Mouse (Mus musculus) layer of hippocampus, adult 8-10 months (tissue): ENCODE data around the gene Bmpr1b. TPM values are rescaled to one million over a fixed set of nuclear protein-coding genes. Genes with fewer than 3 reads are reported as not detected.
"Not testable (repeated sequence)": the region's sequence is repeated elsewhere in the genome, so short reads cannot be mapped to it uniquely, and the experiment has no call there.

Experiments
- DNase-seq, 2 experiments: peaks; one replicate each; pipeline ENCODE4 v3.0.0; 2022; ENCODE audit warnings: low spot score in 2 of 2
- total RNA-seq, 4 experiments: library from RNA; stranded (reverse); gene quantifications; 2 replicates each; pipeline ENCODE4 v1.2.4; 2022

The Bmpr1b gene
- total RNA-seq, result 10 to 100 TPM; 20.4 to 22.9 (median 21.7) TPM

- DNase-seq, result peak; percentile 19 to 48
Observed at GRCm38 (mm10) chr3:142168863-142169521, at the start of gene Bmpr1b. TSS of gene Bmpr1b (minus strand) at chr3:142169425.

GRCm38 (mm10) chr3:142212821-142213220 is 43.6 kb upstream of the Bmpr1b start:
- no peak for DNase-seq

GRCm38 (mm10) chr3:142212186-142212585 is 43.0 kb upstream of the Bmpr1b start:
- DNase-seq, result no peak

- no peak for DNase-seq
Observed at GRCm38 (mm10) chr3:142209981-142210380, 40.8 kb upstream of the Bmpr1b start.

- no peak for DNase-seq
Observed at GRCm38 (mm10) chr3:142209057-142209456, 39.8 kb upstream of the Bmpr1b start.

GRCm38 (mm10) chr3:142207488-142207887 is 38.3 kb upstream of the Bmpr1b start:
- DNase-seq, result no peak

GRCm38 (mm10) chr3:142206316-142206715 is 37.1 kb upstream of the Bmpr1b start:
- DNase-seq, result no peak

GRCm38 (mm10) chr3:142196142-142196541 is 26.9 kb upstream of the Bmpr1b start:
- DNase-seq, result no peak

GRCm38 (mm10) chr3:142191627-142192026 is 22.4 kb upstream of the Bmpr1b start:
- DNase-seq, result not testable (repeated sequence)

GRCm38 (mm10) chr3:142186551-142186950 is 17.3 kb upstream of the Bmpr1b start:
- DNase-seq, result no peak

- no peak for DNase-seq
Observed at GRCm38 (mm10) chr3:142173996-142174395, 4.8 kb upstream of the Bmpr1b start.

- DNase-seq, result no peak
Observed at GRCm38 (mm10) chr3:142168251-142168862, 868 bp downstream of the Bmpr1b start.

GRCm38 (mm10) chr3:142164981-142165380 is 4.2 kb downstream of the Bmpr1b start:
- DNase-seq, result no peak

GRCm38 (mm10) chr3:142163896-142164295 is 5.3 kb downstream of the Bmpr1b start:
- no peak for DNase-seq

- DNase-seq, result no peak
Observed at GRCm38 (mm10) chr3:142161405-142161804, 7.8 kb downstream of the Bmpr1b start.

- DNase-seq, result no peak
Observed at GRCm38 (mm10) chr3:142151980-142152379, 17.2 kb downstream of the Bmpr1b start.

- no peak for DNase-seq
Observed at GRCm38 (mm10) chr3:142138796-142139195, 30.4 kb downstream of the Bmpr1b start.

GRCm38 (mm10) chr3:142126379-142126778 is 42.8 kb downstream of the Bmpr1b start:
- DNase-seq, result no peak

- DNase-seq, result no peak
Observed at GRCm38 (mm10) chr3:142125556-142125955, 43.7 kb downstream of the Bmpr1b start.

GRCm38 (mm10) chr3:142124255-142124654 is 45.0 kb downstream of the Bmpr1b start:
- no peak for DNase-seq

GRCm38 (mm10) chr3:142122376-142122775 is 46.8 kb downstream of the Bmpr1b start:
- no peak for DNase-seq

- no peak for DNase-seq
Observed at GRCm38 (mm10) chr3:142120795-142121194, 48.4 kb downstream of the Bmpr1b start.

- no peak for DNase-seq
Observed at GRCm38 (mm10) chr3:142114762-142115316, 54.4 kb downstream of the Bmpr1b start.
